Mouse (Mus musculus): ENCODE measurements around the gene Nf2. TPM values are rescaled to one million over a fixed set of nuclear protein-coding genes. Genes with fewer than 3 reads are reported as not detected.

The Nf2 gene
- polyA plus RNA-seq, 1 experiment = 77.7 TPM

DNA sequence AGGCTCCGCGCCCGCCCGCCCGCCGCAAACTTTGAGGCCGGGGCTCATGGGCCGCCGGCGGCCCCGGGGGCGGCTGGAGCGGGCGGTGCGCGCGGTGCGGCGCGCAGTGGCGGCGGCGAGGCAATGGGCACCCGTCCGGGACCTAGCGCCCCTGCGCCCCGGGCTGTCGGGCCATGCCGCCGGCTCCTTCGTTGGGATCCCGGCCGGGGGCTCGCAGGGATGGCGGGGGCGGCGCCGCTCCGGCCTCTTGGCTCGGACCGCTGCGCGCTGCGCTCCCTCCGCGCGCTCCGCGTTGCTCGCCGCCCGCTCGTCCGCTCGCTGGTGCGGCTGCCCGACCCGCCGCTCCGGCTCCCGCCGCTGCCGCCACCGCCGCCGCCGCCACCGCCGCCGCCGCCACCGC lies 102.6 kb downstream of the Nf2 start, which contains the start of gene Cabp7:
Cabp7 (minus strand) TSS at position 46 of the 400 bp plus-strand sequence.
- Histone ChIP-seq H3K9ac (ENCODE audit: low read depth, poor library complexity, severe bottlenecking) (peak within 1 kb of the TSS; percentile 86), H3K4me3 (ENCODE audit: low read depth, low read length) (peak within 1 kb of the TSS; percentile 80), H3K36me3 (ENCODE audit: control insufficient read depth, insufficient read depth, low read length, poor library complexity, severe bottlenecking) (no peaks in the 10 kb centered on the region), H3K27me3 (ENCODE audit: control insufficient read depth, insufficient read depth, low read length, poor library complexity, severe bottlenecking) (peaks cover 12% of the 10 kb centered on the region; the same call in 1 of the 2 replicates), H3K9me3 (replicated peaks; ENCODE audit: control insufficient read depth, insufficient read depth, low read length, poor library complexity, severe bottlenecking) (no peaks in the 10 kb centered on the region), H3K4me1 (ENCODE audit: control insufficient read depth, insufficient read depth, low read length) (peaks cover 4% of the 10 kb centered on the region), H3K27ac (ENCODE audit: insufficient read depth, low read length) (no peak within 1 kb of the TSS)
- no peak for TF ChIP-seq POLR2A (IDR thresholded peaks at IDR 0.05; ENCODE audit: insufficient read depth, low read length)
- TF ChIP-seq EP300 (IDR thresholded peaks at IDR 0.05; ENCODE audit: insufficient read depth, low read depth, low read length) = no peak
- TF ChIP-seq CTCF (IDR thresholded peaks at IDR 0.05; ENCODE audit: low read depth, low read length) = no peak

DNA sequence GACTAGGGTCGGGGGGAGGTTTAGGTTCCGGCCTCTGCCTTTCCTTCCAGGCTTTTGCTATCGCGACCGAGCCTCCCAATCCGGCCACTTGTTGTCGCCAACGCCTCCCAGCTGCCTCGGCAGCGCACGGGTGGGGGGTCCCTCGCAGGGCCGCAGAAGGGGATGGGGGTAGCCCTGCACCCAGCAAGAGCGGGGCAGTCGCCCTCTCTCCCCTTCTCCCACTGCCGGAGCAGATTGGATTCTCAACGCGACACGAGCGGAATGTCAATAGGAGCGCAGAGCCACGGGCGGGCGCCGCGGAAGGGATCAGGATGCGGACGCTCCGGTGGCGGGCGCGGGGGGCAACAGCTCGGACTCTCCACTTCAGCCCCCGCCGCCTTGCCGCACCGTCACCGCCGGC lies 103.4 kb downstream of the Nf2 start:
- no peaks in the 10 kb centered on the region for H3K36me3 ChIP-seq (ENCODE audit: control insufficient read depth, insufficient read depth, low read length, poor library complexity, severe bottlenecking)
- no peak for TF ChIP-seq EP300 (IDR thresholded peaks at IDR 0.05; ENCODE audit: insufficient read depth, low read depth, low read length)
- no peak for TF ChIP-seq CTCF (IDR thresholded peaks at IDR 0.05; ENCODE audit: low read depth, low read length)
- no peak for TF ChIP-seq POLR2A (IDR thresholded peaks at IDR 0.05; ENCODE audit: insufficient read depth, low read length)
- peaks cover 4% of the 10 kb centered on the region for H3K4me1 ChIP-seq (ENCODE audit: control insufficient read depth, insufficient read depth, low read length)
- peaks cover 12% of the 10 kb centered on the region; the same call in 1 of the 2 replicates for H3K27me3 ChIP-seq (ENCODE audit: control insufficient read depth, insufficient read depth, low read length, poor library complexity, severe bottlenecking)
- H3K9me3 ChIP-seq (replicated peaks; ENCODE audit: control insufficient read depth, insufficient read depth, low read length, poor library complexity, severe bottlenecking) = no peaks in the 10 kb centered on the region
- H3K27ac ChIP-seq (ENCODE audit: insufficient read depth, low read length) = no peak overlapping the region
- peak overlapping the region; percentile 86 for H3K9ac ChIP-seq (ENCODE audit: low read depth, poor library complexity, severe bottlenecking)
- H3K4me3 ChIP-seq (ENCODE audit: low read depth, low read length) = peak overlapping the region; percentile 80

GRCm38 (mm10) chr11:4744691-4745090 lies 104.6 kb downstream of the Nf2 start:
- TF ChIP-seq EP300 (IDR thresholded peaks at IDR 0.05; ENCODE audit: insufficient read depth, low read depth, low read length) (no peak), POLR2A (IDR thresholded peaks at IDR 0.05; ENCODE audit: insufficient read depth, low read length) (no peak), CTCF (IDR thresholded peaks at IDR 0.05; ENCODE audit: low read depth, low read length) (no peak)
- no peak overlapping the region for H3K9ac ChIP-seq (ENCODE audit: low read depth, poor library complexity, severe bottlenecking)
- H3K27me3 ChIP-seq (ENCODE audit: control insufficient read depth, insufficient read depth, low read length, poor library complexity, severe bottlenecking) = peaks cover 12% of the 10 kb centered on the region; the same call in 1 of the 2 replicates
- no peak overlapping the region for H3K4me3 ChIP-seq (ENCODE audit: low read depth, low read length)
- no peaks in the 10 kb centered on the region for H3K36me3 ChIP-seq (ENCODE audit: control insufficient read depth, insufficient read depth, low read length, poor library complexity, severe bottlenecking)
- H3K27ac ChIP-seq (ENCODE audit: insufficient read depth, low read length) = no peak overlapping the region
- H3K9me3 ChIP-seq (replicated peaks; ENCODE audit: control insufficient read depth, insufficient read depth, low read length, poor library complexity, severe bottlenecking) = no peaks in the 10 kb centered on the region
- H3K4me1 ChIP-seq (ENCODE audit: control insufficient read depth, insufficient read depth, low read length) = peaks cover 4% of the 10 kb centered on the region

GRCm38 (mm10) chr11:4740785-4741184 lies 108.6 kb downstream of the Nf2 start:
- H3K27me3 ChIP-seq (ENCODE audit: control insufficient read depth, insufficient read depth, low read length, poor library complexity, severe bottlenecking) = 0 out of 2 replicates have a peak, but pooled peaks cover 1% of the 10 kb centered on the region

DNA sequence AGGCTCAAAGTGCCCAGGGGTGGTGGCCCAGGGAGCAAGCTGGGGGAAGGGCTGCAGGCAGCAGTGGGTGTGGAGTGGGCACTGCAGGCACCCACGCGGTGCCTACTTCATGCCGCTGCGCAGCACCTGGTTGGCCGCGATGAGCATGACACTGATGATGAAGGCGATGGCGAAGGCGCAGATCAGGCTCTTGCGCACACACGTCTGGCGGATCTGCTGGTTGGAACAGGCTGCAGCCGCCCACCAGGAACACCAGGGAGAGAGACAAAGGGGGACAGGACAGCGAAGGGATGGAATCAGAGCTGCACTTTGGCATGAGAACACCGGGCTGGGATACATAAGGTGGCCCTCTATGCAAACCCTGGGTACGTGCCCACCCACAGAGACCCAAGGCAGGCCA lies 110.6 kb downstream of the Nf2 start:
- H3K27me3 ChIP-seq (ENCODE audit: control insufficient read depth, insufficient read depth, low read length, poor library complexity, severe bottlenecking) = no peaks in the 10 kb centered on the region
- no peaks in the 10 kb centered on the region for H3K9me3 ChIP-seq (replicated peaks; ENCODE audit: control insufficient read depth, insufficient read depth, low read length, poor library complexity, severe bottlenecking)
- TF ChIP-seq CTCF (IDR thresholded peaks at IDR 0.05; ENCODE audit: low read depth, low read length) = no peak
- no peak for TF ChIP-seq POLR2A (IDR thresholded peaks at IDR 0.05; ENCODE audit: insufficient read depth, low read length)
- TF ChIP-seq EP300 (IDR thresholded peaks at IDR 0.05; ENCODE audit: insufficient read depth, low read depth, low read length) = no peak
- no peaks in the 10 kb centered on the region for H3K36me3 ChIP-seq (ENCODE audit: control insufficient read depth, insufficient read depth, low read length, poor library complexity, severe bottlenecking)
- H3K4me3 ChIP-seq (ENCODE audit: low read depth, low read length) = peak overlapping the region; percentile 24; the same call in 1 of the 2 replicates
- H3K27ac ChIP-seq (ENCODE audit: insufficient read depth, low read length) = no peak overlapping the region
- H3K9ac ChIP-seq (ENCODE audit: low read depth, poor library complexity, severe bottlenecking) = no peak overlapping the region
- H3K4me1 ChIP-seq (ENCODE audit: control insufficient read depth, insufficient read depth, low read length) = peaks cover 2% of the 10 kb centered on the region

More at GRCm38 (mm10) chr11:4740785-4741184, 108.6 kb downstream of the Nf2 start:
- no peak for TF ChIP-seq CTCF (IDR thresholded peaks at IDR 0.05; ENCODE audit: low read depth, low read length)
- TF ChIP-seq POLR2A (IDR thresholded peaks at IDR 0.05; ENCODE audit: insufficient read depth, low read length) = no peak
- TF ChIP-seq EP300 (IDR thresholded peaks at IDR 0.05; ENCODE audit: insufficient read depth, low read depth, low read length) = no peak
- Histone ChIP-seq H3K9me3 (replicated peaks; ENCODE audit: control insufficient read depth, insufficient read depth, low read length, poor library complexity, severe bottlenecking) (no peaks in the 10 kb centered on the region), H3K4me3 (ENCODE audit: low read depth, low read length) (no peak overlapping the region), H3K27ac (ENCODE audit: insufficient read depth, low read length) (no peak overlapping the region), H3K36me3 (ENCODE audit: control insufficient read depth, insufficient read depth, low read length, poor library complexity, severe bottlenecking) (no peaks in the 10 kb centered on the region), H3K9ac (ENCODE audit: low read depth, poor library complexity, severe bottlenecking) (no peak overlapping the region), H3K4me1 (ENCODE audit: control insufficient read depth, insufficient read depth, low read length) (peaks cover 2% of the 10 kb centered on the region)

- Histone ChIP-seq H3K9ac (ENCODE audit: low read depth, poor library complexity, severe bottlenecking) (no peak overlapping the region), H3K27me3 (ENCODE audit: control insufficient read depth, insufficient read depth, low read length, poor library complexity, severe bottlenecking) (no peaks in the 10 kb centered on the region), H3K4me3 (ENCODE audit: low read depth, low read length) (0 out of 2 replicates have a peak overlapping the region, but pooled peaks have one; percentile 6), H3K9me3 (replicated peaks; ENCODE audit: control insufficient read depth, insufficient read depth, low read length, poor library complexity, severe bottlenecking) (no peaks in the 10 kb centered on the region), H3K27ac (ENCODE audit: insufficient read depth, low read length) (no peak overlapping the region), H3K4me1 (ENCODE audit: control insufficient read depth, insufficient read depth, low read length) (peaks cover 2% of the 10 kb centered on the region), H3K36me3 (ENCODE audit: control insufficient read depth, insufficient read depth, low read length, poor library complexity, severe bottlenecking) (no peaks in the 10 kb centered on the region)
- TF ChIP-seq EP300 (IDR thresholded peaks at IDR 0.05; ENCODE audit: insufficient read depth, low read depth, low read length) (no peak), CTCF (IDR thresholded peaks at IDR 0.05; ENCODE audit: low read depth, low read length) (no peak), POLR2A (IDR thresholded peaks at IDR 0.05; ENCODE audit: insufficient read depth, low read length) (no peak)
Measured at GRCm38 (mm10) chr11:4737682-4738081, 111.7 kb downstream of the Nf2 start.
